Mouse (Mus musculus): ENCODE results near the gene Add3.

The Add3 gene

DNA sequence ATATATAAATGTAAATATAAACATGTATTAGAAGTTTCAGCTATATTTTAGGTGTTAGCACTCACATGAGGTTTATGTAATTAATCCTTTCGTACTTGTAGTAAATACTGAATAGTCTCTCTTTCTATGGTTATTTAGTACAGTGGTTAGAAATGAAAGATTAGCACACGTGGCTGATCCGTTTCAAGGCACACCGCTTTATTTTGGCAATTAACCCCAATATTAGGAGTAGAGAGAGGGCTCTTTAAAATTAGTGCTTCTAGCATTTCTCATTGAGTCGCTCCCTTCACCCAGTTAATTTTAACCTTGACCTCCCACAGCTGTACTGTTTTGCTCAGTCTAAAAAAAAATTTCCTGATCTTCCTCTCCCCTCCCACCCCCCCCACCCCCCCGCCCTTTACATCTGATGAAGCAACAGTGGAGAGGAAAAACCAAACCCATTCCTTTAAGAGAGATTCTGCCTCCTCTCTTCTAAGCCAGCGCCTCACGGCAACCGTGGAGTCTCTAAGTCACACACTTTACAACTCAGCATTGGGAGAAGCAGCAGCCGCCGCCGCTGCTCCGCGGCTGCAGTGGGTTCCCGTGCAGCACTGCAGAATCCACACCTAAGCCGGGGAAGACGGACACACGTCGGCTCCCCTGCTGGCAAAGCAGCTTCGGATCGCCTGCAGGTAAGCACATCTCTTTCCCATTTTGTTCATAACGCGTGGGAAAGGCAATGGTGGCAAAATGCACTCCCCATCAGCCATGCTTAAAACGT is at the start of gene Add3:
Gene Add3, plus strand, starts transcription at position 400 of the 760 bp plus-strand sequence.
- in situ Hi-C loops (cut with MboI, MseI), result no loop called here

GRCm38 (mm10) chr19:53090677-53091076 is 49.6 kb upstream of the Add3 start:
- in situ Hi-C loops (cut with MboI, MseI), result loop anchor here (10.0 kb wide), 1 partner anchor 1496 kb away; no protein-coding TSS in a partner anchor

DNA sequence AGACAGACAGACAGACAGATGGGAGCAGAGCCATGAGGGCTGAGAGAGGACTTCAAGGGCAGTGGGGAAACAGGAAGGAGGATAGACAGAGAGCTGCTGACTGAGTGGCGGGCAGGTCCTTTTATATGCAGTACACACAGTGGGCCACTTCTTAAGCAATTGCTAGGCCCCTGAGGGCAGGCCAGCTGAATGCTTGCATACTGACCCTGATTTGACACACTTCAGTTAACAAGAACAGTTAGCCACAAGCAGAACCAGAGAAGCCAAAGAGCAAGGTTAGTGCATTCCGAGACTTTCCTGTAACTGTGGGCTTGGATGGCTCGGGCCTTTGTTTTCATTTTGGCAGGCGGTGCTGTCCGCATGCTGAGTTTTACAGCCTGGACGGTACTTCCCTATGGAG is 48.0 kb upstream of the Add3 start:
- in situ Hi-C loops (cut with MboI, MseI), result loop anchor here (10.0 kb wide), 1 partner anchor 1497 kb away; no protein-coding TSS in a partner anchor

DNA sequence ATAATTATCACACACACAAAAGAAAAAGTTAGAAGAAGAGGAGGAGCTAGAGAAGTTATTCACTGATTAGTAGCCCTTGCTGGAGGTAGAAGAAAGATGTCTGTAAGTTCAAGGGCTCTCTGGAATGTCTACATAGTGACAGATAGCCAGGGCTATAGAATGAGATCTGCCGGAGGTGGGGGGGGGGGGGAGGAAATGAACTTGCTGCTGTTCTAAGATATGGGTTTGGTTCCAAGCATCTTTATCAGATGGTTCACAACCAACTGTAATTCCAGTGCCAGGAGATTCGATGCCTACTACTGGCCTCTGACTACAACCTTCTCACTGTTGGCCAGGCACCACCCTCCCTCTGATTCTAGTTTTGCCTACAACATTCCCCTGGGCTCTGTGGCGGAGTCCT is 46.9 kb upstream of the Add3 start:
- in situ Hi-C loops (cut with MboI, MseI), result loop anchor here (10.0 kb wide), 1 partner anchor 1498 kb away; no protein-coding TSS in a partner anchor

DNA sequence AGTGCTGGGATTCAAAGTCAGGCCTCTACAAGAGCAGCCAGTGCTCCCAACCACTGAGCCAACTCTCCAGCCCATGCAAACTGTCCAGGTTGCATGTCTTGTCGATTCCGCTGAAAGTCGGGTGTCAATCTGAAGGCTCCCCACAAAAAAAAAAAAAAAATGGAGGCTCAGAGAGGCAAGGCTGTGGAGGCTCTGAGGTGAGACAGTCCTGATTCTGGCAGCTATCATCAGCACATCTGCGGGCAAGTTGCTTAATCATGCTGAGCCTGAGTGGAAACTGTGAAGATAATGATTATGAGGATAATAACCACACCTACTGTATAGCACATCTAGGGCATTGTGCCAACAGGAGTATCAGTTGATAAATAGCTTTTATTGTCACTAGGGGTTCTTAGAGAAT is 45.6 kb upstream of the Add3 start:
- in situ Hi-C loops (cut with MboI, MseI), result loop anchor here (10.0 kb wide), 1 partner anchor 1500 kb away; no protein-coding TSS in a partner anchor

GRCm38 (mm10) chr19:53101374-53102300 is 38.6 kb upstream of the Add3 start:
- in situ Hi-C loops (cut with MboI, MseI), result no loop called here

GRCm38 (mm10) chr19:53105374-53106090 is 34.7 kb upstream of the Add3 start:
- in situ Hi-C loops (cut with MboI, MseI), result no loop called here

DNA sequence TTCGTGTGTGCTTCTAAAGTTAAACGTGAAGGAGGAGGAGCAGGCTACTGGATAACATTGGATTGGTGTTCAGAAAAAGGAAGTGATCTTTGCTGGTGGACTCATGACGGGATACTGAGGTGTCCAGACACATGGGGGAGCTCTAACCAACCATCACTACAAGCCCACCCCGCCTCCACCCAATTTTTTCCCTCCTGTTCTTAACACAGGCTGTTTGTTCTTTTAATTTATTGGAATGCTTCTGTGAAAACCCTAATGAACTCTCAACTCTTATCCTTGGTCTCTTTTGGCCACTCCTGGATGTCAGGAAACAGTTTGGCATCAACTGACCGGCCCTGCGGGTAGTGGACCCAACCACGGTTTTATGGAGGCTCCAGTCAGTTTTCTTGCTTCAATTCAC is 33.3 kb upstream of the Add3 start:
- in situ Hi-C loops (cut with MboI, MseI), result no loop called here

DNA sequence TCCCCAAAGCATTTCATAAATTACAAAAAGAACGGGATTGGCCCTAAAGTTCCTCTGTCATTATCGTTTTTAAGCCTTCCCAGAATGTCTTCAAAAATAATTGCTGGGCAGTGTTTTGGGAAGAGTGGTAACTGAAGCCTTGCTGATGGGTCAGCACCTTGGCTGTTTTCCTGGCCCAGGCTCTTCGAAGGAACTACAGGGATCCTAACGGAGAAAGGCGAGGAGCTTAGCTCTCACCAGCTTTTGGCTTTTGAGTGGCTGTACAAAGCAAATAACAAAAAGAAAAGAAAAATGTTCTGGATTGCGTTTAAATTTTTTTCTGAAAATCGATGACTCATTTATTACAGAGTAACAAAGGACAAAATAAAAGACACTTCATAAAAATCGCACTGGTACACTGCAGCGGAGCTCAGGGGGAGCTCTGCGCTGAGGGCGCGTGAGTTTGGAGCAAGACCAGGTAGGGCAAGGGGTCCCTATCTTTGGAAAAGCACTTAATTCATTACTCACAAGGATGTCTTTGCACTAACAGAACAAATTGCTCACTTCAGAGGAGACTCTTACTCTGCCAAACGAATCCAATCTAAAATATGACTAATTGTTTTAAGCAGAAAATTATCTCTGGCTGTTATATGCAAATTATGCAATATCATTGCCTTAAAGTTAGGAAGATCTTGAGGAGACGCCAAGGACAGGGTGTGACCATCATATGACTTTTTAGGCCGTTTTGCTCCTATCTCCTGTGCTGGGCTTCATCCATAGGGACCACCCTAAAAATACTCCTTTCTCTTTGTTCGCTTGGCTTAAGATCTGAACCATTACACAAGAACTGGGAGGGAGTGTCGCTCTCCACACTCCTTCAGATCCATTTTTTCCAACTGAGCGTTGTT is 32.6 kb upstream of the Add3 start:
- in situ Hi-C loops (cut with MboI, MseI), result no loop called here

DNA sequence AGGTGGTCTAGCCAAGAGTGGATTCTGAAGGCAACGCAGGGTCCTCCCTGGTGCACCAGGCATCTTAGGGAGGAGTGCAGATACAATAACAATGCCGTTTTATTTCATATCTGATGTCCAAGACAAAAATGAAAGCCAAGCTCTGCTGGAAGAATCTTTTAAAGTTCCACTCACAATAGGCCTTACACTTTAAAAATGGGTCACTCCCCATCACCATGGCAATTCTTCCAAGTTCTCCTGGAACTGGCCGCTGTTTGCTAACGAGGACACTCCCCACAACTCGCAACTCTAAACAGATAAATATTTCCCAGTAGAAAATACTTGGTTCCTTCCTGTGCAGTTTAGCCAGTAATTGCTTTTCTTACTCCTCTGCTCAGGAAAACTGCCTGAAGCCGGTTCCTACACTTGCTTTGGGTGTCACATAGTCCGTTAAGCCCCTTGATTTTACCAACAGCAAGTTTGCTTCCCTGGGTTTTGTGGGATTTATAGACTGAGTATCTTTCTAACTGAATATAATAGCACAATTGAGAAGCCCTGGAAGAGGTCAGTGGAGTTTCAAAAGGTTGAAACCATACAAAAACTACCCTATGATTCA is 28.1 kb upstream of the Add3 start:
- in situ Hi-C loops (cut with MboI, MseI), result no loop called here

DNA sequence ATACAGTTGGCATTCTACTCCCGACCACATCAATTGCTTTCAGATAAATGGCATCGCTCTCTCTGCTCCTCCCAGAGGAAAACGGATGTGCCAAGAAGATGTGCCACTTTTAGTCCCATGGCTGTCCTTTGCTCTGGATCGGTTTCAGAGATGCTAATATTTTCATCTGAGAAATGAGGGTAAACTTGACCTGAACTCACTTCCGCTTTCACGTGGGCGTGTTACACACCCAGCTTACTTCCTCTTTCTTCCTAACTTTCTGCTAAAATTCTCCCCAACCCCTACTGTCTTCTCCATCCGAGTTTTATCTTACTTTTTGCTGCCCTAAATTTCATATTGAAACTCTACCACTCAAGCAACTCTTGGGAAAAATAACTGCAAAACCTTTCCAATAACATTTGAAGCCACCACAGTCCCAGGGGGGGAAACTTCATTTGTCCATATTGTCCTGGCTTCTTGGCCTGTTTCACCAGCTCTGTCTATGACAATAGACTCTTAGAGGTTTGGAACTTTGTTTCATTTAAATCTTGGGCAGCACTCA is 20.9 kb upstream of the Add3 start:
- in situ Hi-C loops (cut with MboI, MseI), result no loop called here

- in situ Hi-C loops (cut with MboI, MseI), result no loop called here
Measured at GRCm38 (mm10) chr19:53120483-53120882, 19.8 kb upstream of the Add3 start.

- in situ Hi-C loops (cut with MboI, MseI), result no loop called here
Measured at GRCm38 (mm10) chr19:53122641-53123241, 17.5 kb upstream of the Add3 start.

GRCm38 (mm10) chr19:53123301-53123700 is 16.9 kb upstream of the Add3 start:
- in situ Hi-C loops (cut with MboI, MseI), result no loop called here

DNA sequence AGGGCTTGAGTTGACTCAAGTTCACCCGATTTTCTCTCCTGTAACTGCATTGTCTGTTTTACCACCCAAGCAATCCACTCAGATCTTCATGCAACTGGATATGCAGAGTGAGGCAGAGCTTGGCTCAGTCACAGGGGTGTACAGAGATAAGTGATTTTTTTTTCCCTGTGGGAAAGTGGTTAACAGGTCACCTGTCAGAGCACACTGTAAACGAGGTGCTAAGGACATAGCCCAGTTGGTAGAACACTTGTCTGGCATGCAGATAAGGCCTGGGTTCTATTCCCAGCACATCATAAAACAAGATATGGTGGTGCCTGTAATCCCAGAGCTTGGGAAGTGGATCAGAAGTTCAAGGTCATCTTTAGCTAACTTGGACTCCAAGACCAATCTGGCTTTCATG is 14.6 kb upstream of the Add3 start:
- in situ Hi-C loops (cut with MboI, MseI), result no loop called here

DNA sequence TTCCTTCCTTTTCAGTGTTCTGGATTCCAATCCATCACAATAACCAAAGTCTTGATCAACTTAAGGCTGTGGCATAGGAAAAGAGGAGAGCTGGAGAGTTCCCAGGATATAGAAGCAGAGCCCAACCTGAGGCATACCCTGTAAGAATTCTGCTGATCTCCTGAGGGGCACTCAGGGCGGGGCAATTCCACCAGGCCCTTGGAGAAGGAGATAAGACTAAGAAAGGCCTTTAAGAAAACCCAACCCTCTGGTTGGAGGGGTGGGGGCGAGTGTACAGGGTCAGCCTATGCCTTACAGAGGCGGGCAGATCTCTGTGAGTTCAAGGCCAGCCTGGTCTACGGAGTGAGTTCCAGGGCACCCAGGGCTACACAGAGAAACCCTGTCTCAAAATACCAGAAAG is 13.7 kb upstream of the Add3 start:
- in situ Hi-C loops (cut with MboI, MseI), result no loop called here

GRCm38 (mm10) chr19:53127320-53128291 is 12.6 kb upstream of the Add3 start:
- in situ Hi-C loops (cut with MboI, MseI), result no loop called here

Measured in regulatory T cell (primary cell).